Mouse (Mus musculus): ENCODE measurements around the gene Tob1.

Gene Tob1

GRCm38 (mm10) chr11:94231821-94232552 is 20.7 kb downstream of the Tob1 start:
- DNase-seq: no peak

- DNase-seq: no peak
Measured at GRCm38 (mm10) chr11:94233405-94233804, 22.2 kb downstream of the Tob1 start.

- DNase-seq: no peak
Measured at GRCm38 (mm10) chr11:94234380-94234779, 23.1 kb downstream of the Tob1 start.

- no peak for DNase-seq
Measured at GRCm38 (mm10) chr11:94234857-94235256, 23.6 kb downstream of the Tob1 start.

DNA sequence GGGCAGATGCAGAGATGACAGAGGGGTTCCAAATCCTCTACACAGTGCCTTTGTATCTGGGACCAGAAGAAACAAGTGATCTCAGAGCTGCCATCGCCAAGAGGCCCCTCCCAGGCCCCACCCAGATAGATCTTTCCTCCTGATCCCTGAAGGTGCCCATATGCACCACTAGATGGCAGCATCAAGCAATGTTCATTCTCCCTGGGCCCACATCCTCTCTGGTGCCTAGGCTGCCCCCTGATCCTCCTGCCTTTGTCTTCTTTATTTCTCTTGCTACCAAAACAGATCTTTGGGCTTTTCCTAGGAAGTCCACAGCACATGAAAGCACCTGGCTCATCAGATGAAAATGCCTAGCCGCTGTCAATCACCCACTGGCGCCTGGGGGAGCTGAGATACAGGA is 24.8 kb downstream of the Tob1 start:
- DNase-seq: peak; percentile 89

GRCm38 (mm10) chr11:94238786-94239185 is 27.5 kb downstream of the Tob1 start:
- DNase-seq: no peak

GRCm38 (mm10) chr11:94239706-94240105 is 28.5 kb downstream of the Tob1 start:
- no peak for DNase-seq

DNA sequence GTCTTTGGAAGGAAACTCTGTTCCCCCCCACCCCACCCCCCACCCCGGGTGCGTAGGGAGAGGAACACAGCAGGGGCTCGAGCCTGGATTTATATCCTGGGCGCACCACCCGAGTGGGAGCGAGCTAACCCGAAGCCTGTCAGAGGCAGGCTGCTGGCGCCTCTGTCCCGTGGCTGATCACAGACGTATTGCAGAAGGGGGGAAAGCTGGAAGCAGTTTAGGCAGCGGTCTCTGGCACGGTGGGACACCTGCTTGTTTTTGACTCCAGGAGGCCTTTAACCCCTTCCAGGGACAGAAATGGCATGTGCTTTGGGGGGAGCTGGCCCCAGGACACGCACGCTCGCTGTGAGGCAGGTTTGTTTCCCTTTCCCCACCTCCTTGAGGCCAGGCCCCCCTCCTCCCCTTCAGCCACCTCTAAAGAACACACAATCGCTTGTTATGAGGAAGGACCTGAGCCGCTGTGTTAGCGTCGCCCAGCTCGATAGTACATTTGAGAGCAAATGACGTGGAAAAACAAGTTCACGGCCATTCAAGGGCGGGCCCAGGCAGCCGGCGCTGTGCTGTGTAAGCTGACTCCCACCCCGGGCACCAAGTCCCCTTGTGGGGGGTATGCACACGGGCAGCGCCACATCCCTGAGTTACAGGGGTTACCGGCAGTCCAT is 31.6 kb downstream of the Tob1 start:
- DNase-seq: peak; percentile 74

- no peak for DNase-seq
Measured at GRCm38 (mm10) chr11:94243422-94244180, 32.3 kb downstream of the Tob1 start.

- no peak for DNase-seq
Measured at GRCm38 (mm10) chr11:94244385-94244784, 33.1 kb downstream of the Tob1 start.

DNA sequence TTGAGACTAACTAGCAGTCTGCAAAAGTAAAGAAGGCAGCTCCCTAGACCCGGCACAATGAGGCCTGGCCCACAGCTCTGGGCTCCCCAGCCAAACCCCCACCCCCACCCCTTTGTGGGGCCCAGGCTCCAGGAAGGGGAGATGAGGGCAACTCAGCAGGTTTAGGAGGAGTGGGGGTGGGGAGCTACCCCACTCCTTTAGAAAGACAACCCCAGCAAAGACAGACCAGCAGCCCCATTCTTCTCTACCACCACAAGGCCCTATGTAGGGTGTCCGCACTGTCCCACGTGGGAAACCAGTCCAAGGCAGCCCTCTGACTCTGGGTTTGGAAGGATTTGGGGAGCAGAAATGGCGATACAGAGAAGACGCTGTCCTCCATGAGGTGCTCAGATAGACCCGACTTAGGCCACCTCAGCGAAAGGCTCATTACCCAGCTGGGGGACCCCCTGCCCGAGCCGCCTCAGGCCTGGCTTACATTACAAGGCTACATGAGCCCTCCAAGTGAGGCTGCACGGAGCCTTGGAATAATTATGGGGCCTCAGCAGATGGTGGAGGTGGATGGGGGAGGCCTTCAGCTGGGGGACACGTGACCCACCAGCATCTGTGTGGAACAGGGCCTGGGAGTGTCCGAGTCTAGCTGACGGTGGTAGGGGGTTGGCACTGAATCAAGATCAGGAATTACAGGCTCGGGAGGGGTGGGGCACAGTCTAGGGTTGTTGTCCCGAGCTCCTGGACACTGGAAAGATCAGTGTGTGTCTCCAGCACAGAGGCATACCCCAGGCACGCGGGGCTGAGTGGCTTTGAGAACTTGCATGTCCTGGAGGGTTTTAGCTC is 34.9 kb downstream of the Tob1 start, which contains the start of gene Wfikkn2:
Wfikkn2 (minus strand) TSS at position 51 of the 834 bp plus-strand sequence.
- DNase-seq: peak; percentile 80

DNA sequence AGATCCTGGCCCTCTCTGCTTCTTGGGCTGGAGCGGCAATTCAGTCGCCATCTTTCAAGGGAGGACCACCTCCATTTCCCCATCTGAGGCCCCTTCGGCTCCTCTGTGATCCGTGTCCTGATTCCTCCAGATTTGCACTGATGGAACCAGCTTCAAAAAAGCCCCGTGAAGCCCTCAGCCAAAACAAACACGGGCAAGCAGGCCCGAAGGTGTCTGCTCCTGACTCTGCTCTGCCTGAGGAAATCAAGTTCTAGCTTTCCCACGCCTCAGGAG is 35.5 kb downstream of the Tob1 start:
- DNase-seq: no peak

GRCm38 (mm10) chr11:94253156-94253555 is 41.9 kb downstream of the Tob1 start:
- DNase-seq: no peak

DNA sequence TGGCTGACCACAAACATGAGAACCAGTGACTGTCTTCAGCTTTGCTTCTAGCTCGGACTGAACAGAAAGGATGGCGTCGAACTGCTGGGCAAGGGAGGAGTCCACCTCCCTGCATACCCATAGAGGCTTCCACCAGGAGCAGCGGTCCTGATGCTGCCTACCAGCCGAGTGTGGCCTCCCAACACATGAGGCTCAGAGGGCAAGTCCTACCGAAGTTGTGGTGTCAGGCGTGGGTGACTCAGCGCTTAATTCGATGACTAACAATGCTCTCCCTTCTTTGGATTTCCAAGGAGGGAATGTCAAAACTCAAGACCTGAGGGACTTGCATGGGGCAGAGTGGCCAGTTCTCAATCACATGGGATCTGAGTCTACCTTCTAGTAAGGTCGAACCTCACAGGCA is 42.4 kb downstream of the Tob1 start:
- DNase-seq: no peak

GRCm38 (mm10) chr11:94255733-94256132 is 44.5 kb downstream of the Tob1 start:
- no peak for DNase-seq

- no peak for DNase-seq
Measured at GRCm38 (mm10) chr11:94257987-94258386, 46.7 kb downstream of the Tob1 start.

DNA sequence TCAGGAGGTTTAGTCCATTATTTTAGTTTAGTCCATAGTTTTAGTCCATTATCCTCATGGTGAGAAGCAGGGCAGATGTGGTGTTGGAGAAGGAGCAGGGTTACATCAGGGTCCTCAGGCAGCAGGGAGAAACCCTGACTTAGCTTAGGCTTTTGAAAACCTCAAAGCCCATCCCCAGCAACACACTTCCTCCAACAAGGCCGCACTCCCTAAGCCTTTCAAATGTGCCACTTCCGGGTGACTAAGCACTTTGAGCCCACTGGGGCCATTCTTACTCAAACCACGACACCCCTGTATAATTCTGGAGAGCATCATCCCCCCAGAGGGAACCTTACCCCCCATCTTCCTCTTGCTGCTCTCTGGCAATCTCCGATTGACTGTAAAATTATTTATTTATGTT is 48.6 kb downstream of the Tob1 start:
- no peak for DNase-seq

GRCm38 (mm10) chr11:94261585-94262370 is 50.5 kb downstream of the Tob1 start:
- DNase-seq: no peak

Data from embryo, embryonic 11 days (tissue).